Comparison of ENCODE assay signal across 27 mouse cellular contexts in genomic region chr13:15604074-15604473, GRCm38 (mm10).
DNase-seq lines count a peak whose midpoint lies in the region; ATAC-seq lines count a peak whose summit lies in the region.
"Had no signal": no experiment of that assay in that cellular context is flagged by ENCODE, and none has a peak within 500 bp of the region (broad histone marks: within the 10 kb centered on the region; RNA-seq: fewer than 3 reads in every experiment).

No protein-coding gene starts in this region.

- no peak overlapping the region for H3K4me3 ChIP-seq in forebrain, embryonic 10.5 days
- no peak overlapping the region for H3K4me3 ChIP-seq in forebrain, embryonic 11.5 days (ENCODE audit: low read depth, low read length)
- no peak overlapping the region; the same call in 1 of the 2 replicates for H3K4me3 ChIP-seq in midbrain, embryonic 10.5 days
- H3K4me3 ChIP-seq in midbrain, embryonic 14.5 days (replicated peaks; ENCODE audit: low read depth, low read length), result no peak overlapping the region
- H3K4me3 ChIP-seq in embryonic facial prominence, embryonic 14.5 days (ENCODE audit: low read depth, low read length), result no peak overlapping the region
- H3K4me3 ChIP-seq: embryonic facial prominence, embryonic 12.5 days; forebrain, embryonic 13.5 days; heart, embryonic 12.5 days; heart, embryonic 15.5 days; hindbrain, embryonic 15.5 days had no signal

- no peak overlapping the region for H3K9ac ChIP-seq in forebrain, embryonic 11.5 days (ENCODE audit: low read length)
- no peak overlapping the region for H3K9ac ChIP-seq in midbrain, embryonic 14.5 days (replicated peaks; ENCODE audit: low read length)
- no peak overlapping the region for H3K9ac ChIP-seq in embryonic facial prominence, embryonic 14.5 days (ENCODE audit: low read depth, low read length)
- H3K9ac ChIP-seq: embryonic facial prominence, embryonic 12.5 days; forebrain, embryonic 13.5 days; heart, embryonic 12.5 days; heart, embryonic 15.5 days; hindbrain, embryonic 15.5 days had no signal

- H3K27ac ChIP-seq in forebrain, embryonic 10.5 days, result peak overlapping the region; percentile 75
- no peak overlapping the region for H3K27ac ChIP-seq in forebrain, embryonic 11.5 days (ENCODE audit: low read depth, low read length)
- H3K27ac ChIP-seq in midbrain, embryonic 10.5 days (replicated peaks), result peak overlapping the region; percentile 59
- no peak overlapping the region for H3K27ac ChIP-seq in midbrain, embryonic 14.5 days (replicated peaks; ENCODE audit: low read depth, low read length)
- no peak overlapping the region; the same call in 1 of the 2 replicates for H3K27ac ChIP-seq in embryonic facial prominence, embryonic 14.5 days (replicated peaks; ENCODE audit: low read depth, low read length)
- H3K27ac ChIP-seq: embryonic facial prominence, embryonic 12.5 days; forebrain, embryonic 13.5 days; heart, embryonic 15.5 days; hindbrain, embryonic 15.5 days had no signal

- WGBS in forebrain, embryonic 10.5 days, result 45% methylated on average over 6 of the region's 6 CpGs
- WGBS in forebrain, embryonic 11.5 days, result 29% methylated on average over 6 of the region's 6 CpGs
- 17% methylated on average over 6 of the region's 6 CpGs for WGBS in midbrain, embryonic 10.5 days
- WGBS in midbrain, embryonic 14.5 days, result 26% methylated on average over 6 of the region's 6 CpGs
- 35% methylated on average over 6 of the region's 6 CpGs for WGBS in embryonic facial prominence, embryonic 14.5 days

- peaks cover 18% of the 10 kb centered on the region for H3K27me3 ChIP-seq in forebrain, embryonic 10.5 days (ENCODE audit: poor library complexity, severe bottlenecking)
- no peaks in the 10 kb centered on the region for H3K27me3 ChIP-seq in forebrain, embryonic 11.5 days (ENCODE audit: control insufficient read depth, insufficient read depth, low read length)
- peaks cover 78% of the 10 kb centered on the region for H3K27me3 ChIP-seq in midbrain, embryonic 10.5 days (ENCODE audit: low read depth, poor library complexity, severe bottlenecking)
- H3K27me3 ChIP-seq in midbrain, embryonic 14.5 days (ENCODE audit: control insufficient read depth, insufficient read depth, low read length), result no peaks in the 10 kb centered on the region
- no peaks in the 10 kb centered on the region for H3K27me3 ChIP-seq in embryonic facial prominence, embryonic 14.5 days (replicated peaks; ENCODE audit: control insufficient read depth, insufficient read depth, low read length)
- H3K27me3 ChIP-seq: CH12.LX; embryonic facial prominence, embryonic 12.5 days; forebrain, embryonic 13.5 days; hindbrain, embryonic 15.5 days had no signal

- H3K4me1 ChIP-seq in forebrain, embryonic 10.5 days, result peaks cover 67% of the 10 kb centered on the region
- H3K4me1 ChIP-seq in forebrain, embryonic 11.5 days (replicated peaks; ENCODE audit: control insufficient read depth, insufficient read depth, low read length), result peaks cover 17% of the 10 kb centered on the region
- peaks cover 53% of the 10 kb centered on the region for H3K4me1 ChIP-seq in midbrain, embryonic 10.5 days
- peaks cover 21% of the 10 kb centered on the region for H3K4me1 ChIP-seq in midbrain, embryonic 14.5 days (ENCODE audit: control insufficient read depth, insufficient read depth, low read length)
- H3K4me1 ChIP-seq in embryonic facial prominence, embryonic 14.5 days (ENCODE audit: control insufficient read depth, insufficient read depth, low read length), result peaks cover 14% of the 10 kb centered on the region

- H3K9me3 ChIP-seq in forebrain, embryonic 10.5 days, result no peaks in the 10 kb centered on the region
- H3K9me3 ChIP-seq in forebrain, embryonic 11.5 days (ENCODE audit: control insufficient read depth, low read length), result no peaks in the 10 kb centered on the region
- no peaks in the 10 kb centered on the region for H3K9me3 ChIP-seq in midbrain, embryonic 10.5 days (replicated peaks)
- no peaks in the 10 kb centered on the region for H3K9me3 ChIP-seq in midbrain, embryonic 14.5 days (ENCODE audit: control insufficient read depth, low read length)
- no peaks in the 10 kb centered on the region for H3K9me3 ChIP-seq in embryonic facial prominence, embryonic 14.5 days (ENCODE audit: control insufficient read depth, low read length)
- H3K9me3 ChIP-seq: embryonic facial prominence, embryonic 12.5 days; forebrain, embryonic 13.5 days; G1E; heart, embryonic 12.5 days; heart, embryonic 15.5 days; hindbrain, embryonic 15.5 days had no signal

- peaks cover 39% of the 10 kb centered on the region for H3K36me3 ChIP-seq in forebrain, embryonic 10.5 days (replicated peaks)
- no peaks in the 10 kb centered on the region for H3K36me3 ChIP-seq in forebrain, embryonic 11.5 days (ENCODE audit: control insufficient read depth, insufficient read depth, low read length)
- peaks cover 17% of the 10 kb centered on the region; the same call in 1 of the 2 replicates for H3K36me3 ChIP-seq in midbrain, embryonic 10.5 days
- no peaks in the 10 kb centered on the region for H3K36me3 ChIP-seq in midbrain, embryonic 14.5 days (ENCODE audit: control insufficient read depth, insufficient read depth, low read length)
- H3K36me3 ChIP-seq in embryonic facial prominence, embryonic 14.5 days (ENCODE audit: control insufficient read depth, insufficient read depth, low read length), result 0 out of 2 replicates have a peak, but pooled peaks cover 4% of the 10 kb centered on the region
- H3K36me3 ChIP-seq: embryonic facial prominence, embryonic 12.5 days; G1E; heart, embryonic 12.5 days; heart, embryonic 15.5 days; hindbrain, embryonic 15.5 days had no signal

- H3K4me2 ChIP-seq in forebrain, embryonic 11.5 days (ENCODE audit: low read depth, low read length, severe bottlenecking), result no peak overlapping the region
- no peak overlapping the region for H3K4me2 ChIP-seq in midbrain, embryonic 14.5 days (ENCODE audit: low read length)
- no peak overlapping the region for H3K4me2 ChIP-seq in embryonic facial prominence, embryonic 14.5 days (ENCODE audit: low read depth, low read length)
- H3K4me2 ChIP-seq: embryonic facial prominence, embryonic 12.5 days; forebrain, embryonic 13.5 days; heart, embryonic 12.5 days; heart, embryonic 15.5 days; hindbrain, embryonic 15.5 days had no signal

- DNase-seq in forebrain, embryonic 10.5 days (ENCODE audit: extremely low spot score, low spot score), result no peak
- DNase-seq in forebrain, embryonic 11.5 days (ENCODE audit: low spot score), result no peak
- DNase-seq in midbrain, embryonic 10.5 days (ENCODE audit: low spot score), result no peak
- DNase-seq in midbrain, embryonic 14.5 days, result no peak
- peak; percentile 90 for DNase-seq in Muller cell, postnatal 12 days (ENCODE audit: inconsistent ontology term)
- DNase-seq in embryonic facial prominence, embryonic 14.5 days (ENCODE audit: low spot score), result peak; percentile 74
- no peak for DNase-seq in spleen, postnatal 36 days (ENCODE audit: low spot score in 2 of 2)
- DNase-seq: adrenal gland, adult 2 months; adrenal gland, postnatal 14 days; B cell, adult 2 months; cerebellum, adult 11-12 months; cerebellum, adult 8-10 months; cerebellum, postnatal 10 days; cerebellum, postnatal 36 days; gastrocnemius, postnatal 10 days; gastrocnemius, postnatal 36 days; heart, postnatal 10 days; heart, postnatal 36 days had no signal

- no peak for ATAC-seq in forebrain, embryonic 11.5 days (replicated peaks; ENCODE audit: low FRiP score)
- no peak for ATAC-seq in midbrain, embryonic 14.5 days (ENCODE audit: low FRiP score, low TSS enrichment)
- ATAC-seq in embryonic facial prominence, embryonic 14.5 days (ENCODE audit: low read depth), result no peak
- ATAC-seq: forebrain, embryonic 13.5 days; forebrain, embryonic 16.5 days; intestine, postnatal 0 days had no signal

Comparison
In these comparisons a context has a peak if more than half of its experiments do, and no peak if none do; other contexts are left out.
1. H3K27ac ChIP-seq: peak in forebrain, embryonic 10.5 days (single experiment) and midbrain, embryonic 10.5 days (single experiment); none in forebrain, embryonic 11.5 days (single experiment), midbrain, embryonic 14.5 days (single experiment) and embryonic facial prominence, embryonic 14.5 days (single experiment).
2. DNase-seq: peak in Muller cell, postnatal 12 days (single experiment) and embryonic facial prominence, embryonic 14.5 days (single experiment); none in forebrain, embryonic 10.5 days (single experiment), forebrain, embryonic 11.5 days (single experiment), midbrain, embryonic 10.5 days (single experiment), midbrain, embryonic 14.5 days (single experiment) and spleen, postnatal 36 days (0 of 2).